Mouse (Mus musculus) lung, adult 2 months (tissue): ENCODE data around the gene Klhdc4.

Source experiments
- CTCF ChIP-seq: fragments of 200-500 bp; IDR thresholded peaks from 2 replicates; pipeline ENCODE4 v1.5.1; 2011; ENCODE audit warnings: mild to moderate bottlenecking, low read length, control low read depth; ENCODE audit not compliant: insufficient read depth
- POLR2A ChIP-seq: fragments of 200-500 bp; IDR thresholded peaks from 2 replicates; pipeline ENCODE4 v1.6.1; 2011; ENCODE audit warnings: low read depth, mild to moderate bottlenecking, control low read depth, low read length, borderline replicate concordance; ENCODE audit errors: extremely low read depth

GRCm38 (mm10) chr8:121827726-121828125 is 1.6 kb downstream of the Klhdc4 start:
- no peak for TF ChIP-seq CTCF
- TF ChIP-seq POLR2A = no peak
